Mouse (Mus musculus): Measurements from ENCODE around the gene Plxdc1. TPM values are rescaled to one million over a fixed set of nuclear protein-coding genes. Genes with fewer than 3 reads are reported as not detected.
"Not testable (repeated sequence)": the region's sequence is repeated elsewhere in the genome, so short reads cannot be mapped to it uniquely, and the experiment has no call there.

Plxdc1 gene
- total and polyA plus RNA-seq, 3 experiments: 0.03 to 0.11 TPM; not detected in 1

DNA sequence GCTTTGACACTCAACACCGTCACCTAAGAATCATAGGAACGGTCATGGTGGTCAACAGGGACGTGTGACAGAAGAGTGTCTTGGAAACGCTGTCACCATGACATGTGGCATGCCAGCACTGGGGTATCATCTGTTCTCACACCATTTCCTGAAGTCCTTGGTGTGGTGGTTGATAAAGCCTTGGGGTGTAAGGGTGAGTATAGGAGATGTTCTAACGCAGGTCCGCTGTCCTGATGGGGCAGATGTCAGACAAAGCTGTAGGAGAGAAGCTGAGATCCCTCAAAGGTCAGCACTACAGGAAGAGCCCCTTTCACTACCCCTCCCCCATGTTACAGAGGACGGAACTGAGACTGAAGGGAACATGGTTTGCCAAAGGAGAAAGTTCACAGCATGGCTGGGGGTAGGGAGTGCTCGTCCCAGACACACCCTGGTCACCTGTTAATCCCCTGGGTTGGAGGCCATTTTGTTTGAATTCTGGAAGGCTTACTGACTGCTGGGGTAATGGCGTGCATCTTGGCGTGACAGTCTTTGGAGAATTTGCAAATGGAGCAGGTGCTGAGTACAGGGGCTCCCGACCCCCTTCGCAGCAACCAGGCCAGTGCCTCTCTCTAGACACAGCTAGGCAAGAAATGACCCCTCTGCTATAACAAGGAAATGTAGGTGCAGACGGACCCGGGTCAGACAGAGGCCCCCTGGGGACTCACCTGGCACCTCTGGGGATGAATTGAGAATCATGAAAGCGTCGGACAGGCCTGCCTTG lies 32.9 kb downstream of the Plxdc1 start:
- Histone ChIP-seq H3K9me3 (replicated peaks) (no peaks in the 10 kb centered on the region), H3K36me3 (replicated peaks) (peaks cover 33% of the 10 kb centered on the region), H3K4me1 (ENCODE audit: insufficient read depth, low read depth, low read length) (peaks cover 67% of the 10 kb centered on the region), H3K27me3 (ENCODE audit: insufficient read depth, low read length) (no peaks in the 10 kb centered on the region), H3K4me3 (ENCODE audit: low read depth, low read length) (no peak overlapping the region; the same call in 1 of the 2 replicates)
- no peak for TF ChIP-seq GATA2 (IDR thresholded peaks at IDR 0.05; ENCODE audit: borderline replicate concordance, low read depth, low read length)
- no peak for DNase-seq (ENCODE audit: low spot score)
- no peak for ATAC-seq (ENCODE audit: extremely low read depth, insufficient number of reproducible peaks, low FRiP score, poor library complexity, severe bottlenecking)

DNA sequence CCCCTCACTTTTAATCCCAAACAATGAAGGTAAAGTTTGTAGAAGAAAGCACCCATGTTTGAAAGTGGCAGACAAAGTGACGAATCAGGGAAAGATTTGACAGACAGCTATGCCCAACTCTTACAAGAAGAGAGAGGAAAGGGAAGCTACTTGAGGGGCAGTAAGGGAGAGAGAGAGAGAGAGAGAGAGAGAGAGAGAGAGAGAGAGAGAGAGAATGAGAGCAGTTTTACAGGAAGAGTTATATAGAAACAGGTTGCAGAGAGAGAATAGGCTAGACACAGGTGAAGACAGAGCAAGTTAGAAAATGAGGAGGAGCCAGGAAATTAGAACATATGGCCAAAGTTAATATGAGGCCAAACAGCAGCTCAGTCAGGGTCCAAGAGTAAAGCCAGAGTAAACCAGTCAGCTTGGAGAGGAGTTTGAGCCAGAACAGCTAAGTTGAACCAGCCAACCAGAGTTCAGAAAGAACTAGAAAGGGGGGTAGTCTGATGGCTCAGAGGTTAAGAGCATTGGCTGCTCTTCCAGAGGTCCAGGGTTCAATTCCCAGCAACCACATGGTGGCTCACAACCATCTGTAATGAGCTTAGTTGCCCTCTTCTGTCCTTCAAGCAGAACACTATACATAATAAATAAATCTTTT lies 33.8 kb downstream of the Plxdc1 start:
- Histone ChIP-seq H3K4me1 (ENCODE audit: insufficient read depth, low read depth, low read length) (peaks cover 69% of the 10 kb centered on the region), H3K27me3 (ENCODE audit: insufficient read depth, low read length) (no peaks in the 10 kb centered on the region), H3K9me3 (replicated peaks) (no peaks in the 10 kb centered on the region), H3K36me3 (replicated peaks) (peaks cover 33% of the 10 kb centered on the region), H3K4me3 (ENCODE audit: low read depth, low read length) (no peak overlapping the region)
- TF ChIP-seq POLR2AphosphoS5 (IDR thresholded peaks at IDR 0.05; ENCODE audit: insufficient replicate concordance, low read depth, low read length): no peak
- no peak for TF ChIP-seq CTCF (IDR thresholded peaks at IDR 0.05; ENCODE audit: low read depth, low read length)
- TF ChIP-seq GATA2 (IDR thresholded peaks at IDR 0.05; ENCODE audit: borderline replicate concordance, low read depth, low read length): no peak
- TF ChIP-seq TAL1 (conservative IDR thresholded peaks at IDR 0.05; ENCODE audit: low read depth, low read length): no peak
- no peak for TF ChIP-seq GATA1 (IDR thresholded peaks at IDR 0.05; ENCODE audit: borderline replicate concordance, low read length)
- DNase-seq (ENCODE audit: low spot score) (no peak), ATAC-seq (ENCODE audit: extremely low read depth, insufficient number of reproducible peaks, low FRiP score, poor library complexity, severe bottlenecking) (no peak)

DNA sequence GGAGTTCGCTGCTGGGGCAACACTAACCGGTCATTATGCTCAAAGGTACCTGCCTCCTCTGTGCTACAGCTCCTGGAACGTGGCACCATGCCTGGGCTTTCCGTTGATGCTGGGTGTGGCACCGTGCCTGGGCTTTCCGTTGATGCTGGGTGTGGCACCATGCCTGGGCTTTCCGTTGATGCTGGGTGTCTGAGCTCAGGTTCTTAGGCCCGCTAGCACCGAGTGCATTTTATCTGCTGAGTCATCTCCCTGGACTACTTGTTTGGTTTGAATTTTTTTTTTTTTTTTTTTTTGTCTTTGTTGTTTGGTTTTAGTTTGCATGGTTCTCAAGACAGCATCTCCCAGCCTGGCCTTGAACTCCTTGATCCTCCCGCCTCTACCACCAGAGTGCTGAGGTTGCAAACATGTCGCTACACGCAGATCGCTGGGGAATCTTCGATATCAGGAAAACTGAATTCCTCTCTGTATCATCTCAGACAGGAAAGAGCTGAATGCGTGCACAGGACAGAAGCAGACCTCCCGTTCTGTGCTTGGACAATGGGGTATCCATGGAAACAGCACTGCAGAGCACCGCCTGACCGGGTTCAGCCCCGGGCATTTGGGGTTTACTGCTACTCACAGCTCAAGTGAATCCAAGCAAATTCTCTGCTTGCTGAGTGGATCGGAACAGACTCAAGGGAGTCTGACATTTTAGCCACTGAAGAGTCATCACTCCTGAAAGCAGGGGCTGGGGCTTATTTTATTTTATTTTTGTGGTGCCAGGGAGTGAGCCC lies 36.4 kb downstream of the Plxdc1 start:
- H3K36me3 ChIP-seq (replicated peaks): peaks cover 37% of the 10 kb centered on the region
- H3K27me3 ChIP-seq (ENCODE audit: insufficient read depth, low read length): no peaks in the 10 kb centered on the region
- peak; percentile 60 for ATAC-seq (ENCODE audit: extremely low read depth, insufficient number of reproducible peaks, low FRiP score, poor library complexity, severe bottlenecking)
- no peak for TF ChIP-seq POLR2AphosphoS5 (IDR thresholded peaks at IDR 0.05; ENCODE audit: insufficient replicate concordance, low read depth, low read length)
- TF ChIP-seq TAL1 (conservative IDR thresholded peaks at IDR 0.05; ENCODE audit: low read depth, low read length): no peak
- H3K4me3 ChIP-seq (ENCODE audit: low read depth, low read length): peak overlapping the region; percentile 59; the same call in 1 of the 2 replicates
- no peaks in the 10 kb centered on the region for H3K9me3 ChIP-seq (replicated peaks)
- DNase-seq (ENCODE audit: low spot score): peak; percentile 36
- peaks cover 65% of the 10 kb centered on the region for H3K4me1 ChIP-seq (ENCODE audit: insufficient read depth, low read depth, low read length)

DNA sequence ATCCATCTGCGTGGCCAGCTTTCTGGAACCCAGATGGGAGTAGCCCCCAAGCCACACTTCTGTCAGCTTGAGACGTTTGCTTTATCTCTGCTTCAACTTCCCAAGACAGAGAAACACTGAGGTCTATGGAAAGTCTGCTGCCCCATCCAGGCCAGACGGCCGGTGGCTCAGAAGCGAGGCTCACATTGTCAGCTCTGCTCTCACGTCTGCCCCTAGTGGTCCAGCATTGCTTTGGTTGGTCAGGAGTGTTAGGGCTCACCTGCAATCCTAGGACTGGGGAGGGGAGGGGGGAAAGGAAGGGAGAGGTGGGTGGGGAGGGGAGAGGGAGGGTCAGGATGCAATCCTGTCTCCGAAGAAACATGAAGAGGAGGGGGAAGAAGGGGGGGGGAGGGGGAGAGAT lies 38.8 kb downstream of the Plxdc1 start:
- TF ChIP-seq GATA1 (IDR thresholded peaks at IDR 0.05; ENCODE audit: borderline replicate concordance, low read length) (no peak), TAL1 (conservative IDR thresholded peaks at IDR 0.05; ENCODE audit: low read depth, low read length) (no peak), GATA2 (IDR thresholded peaks at IDR 0.05; ENCODE audit: borderline replicate concordance, low read depth, low read length) (no peak), CTCF (IDR thresholded peaks at IDR 0.05; ENCODE audit: low read depth, low read length) (no peak), POLR2AphosphoS5 (IDR thresholded peaks at IDR 0.05; ENCODE audit: insufficient replicate concordance, low read depth, low read length) (no peak)
- Histone ChIP-seq H3K27me3 (ENCODE audit: insufficient read depth, low read length) (no peaks in the 10 kb centered on the region), H3K36me3 (replicated peaks) (peaks cover 29% of the 10 kb centered on the region), H3K4me3 (ENCODE audit: low read depth, low read length) (no peak overlapping the region), H3K4me1 (ENCODE audit: insufficient read depth, low read depth, low read length) (peaks cover 57% of the 10 kb centered on the region), H3K9me3 (replicated peaks) (no peaks in the 10 kb centered on the region)
- peak; percentile 47 for DNase-seq (ENCODE audit: low spot score)
- no peak for ATAC-seq (ENCODE audit: extremely low read depth, insufficient number of reproducible peaks, low FRiP score, poor library complexity, severe bottlenecking)

DNA sequence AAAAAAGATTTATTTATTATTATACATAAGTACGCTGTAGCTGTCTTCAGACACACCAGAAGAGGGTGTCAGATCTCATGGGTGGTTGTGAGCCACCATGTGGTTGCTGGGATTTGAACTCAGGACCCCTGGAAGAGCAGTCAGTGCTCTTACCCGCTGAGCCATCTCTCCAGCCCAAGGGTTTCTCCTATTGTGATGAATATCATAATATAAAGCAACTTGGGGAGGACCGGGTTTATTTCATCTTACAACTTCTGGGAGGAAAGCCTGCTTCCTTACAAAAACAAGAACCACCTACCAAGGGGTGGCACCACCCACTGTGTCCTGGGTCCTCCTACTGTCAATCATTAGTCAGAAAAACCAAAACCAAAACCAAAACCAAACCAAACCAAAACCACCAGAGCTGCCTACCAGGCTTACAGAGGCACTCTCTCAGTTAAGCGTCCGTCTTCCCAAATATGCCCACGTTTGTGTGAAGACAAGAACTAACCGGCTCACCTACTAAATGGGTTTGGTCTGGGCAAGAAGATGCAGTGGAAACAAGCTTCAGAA lies 40.4 kb downstream of the Plxdc1 start:
- H3K9me3 ChIP-seq (replicated peaks); ATAC-seq (ENCODE audit: extremely low read depth, insufficient number of reproducible peaks, low FRiP score, poor library complexity, severe bottlenecking); H3K4me3 ChIP-seq (ENCODE audit: low read depth, low read length); H3K27me3 ChIP-seq (ENCODE audit: insufficient read depth, low read length); DNase-seq (ENCODE audit: low spot score): not testable (repeated sequence)
- Histone ChIP-seq H3K36me3 (replicated peaks) (peaks cover 25% of the 10 kb centered on the region), H3K4me1 (ENCODE audit: insufficient read depth, low read depth, low read length) (peaks cover 53% of the 10 kb centered on the region)

DNA sequence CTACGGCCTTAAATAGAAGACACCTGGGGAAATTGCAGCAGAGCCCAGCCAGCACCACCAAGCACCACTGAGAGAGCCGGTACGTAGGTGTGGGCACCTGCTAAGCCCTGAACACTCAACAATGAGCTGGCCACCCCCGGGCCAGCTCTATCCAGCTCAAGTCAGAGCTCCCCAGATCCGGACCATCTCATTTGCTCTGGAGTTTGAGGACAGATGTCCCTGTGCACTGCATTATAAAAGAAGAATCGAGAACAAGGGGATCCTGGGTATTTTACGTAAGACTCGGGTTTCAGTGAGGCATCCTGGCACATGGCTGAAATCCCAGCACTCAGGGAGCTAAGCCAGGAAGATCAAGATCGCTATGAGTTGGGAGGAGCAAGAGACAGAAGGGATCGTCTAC lies 41.2 kb downstream of the Plxdc1 start:
- TF ChIP-seq GATA1 (IDR thresholded peaks at IDR 0.05; ENCODE audit: borderline replicate concordance, low read length) (no peak), TAL1 (conservative IDR thresholded peaks at IDR 0.05; ENCODE audit: low read depth, low read length) (no peak), GATA2 (IDR thresholded peaks at IDR 0.05; ENCODE audit: borderline replicate concordance, low read depth, low read length) (no peak), CTCF (IDR thresholded peaks at IDR 0.05; ENCODE audit: low read depth, low read length) (no peak), POLR2AphosphoS5 (IDR thresholded peaks at IDR 0.05; ENCODE audit: insufficient replicate concordance, low read depth, low read length) (no peak)
- no peaks in the 10 kb centered on the region for H3K9me3 ChIP-seq (replicated peaks)
- H3K4me3 ChIP-seq (ENCODE audit: low read depth, low read length): no peak overlapping the region
- no peak for DNase-seq (ENCODE audit: low spot score)
- H3K27me3 ChIP-seq (ENCODE audit: insufficient read depth, low read length): no peaks in the 10 kb centered on the region
- H3K36me3 ChIP-seq (replicated peaks): peaks cover 27% of the 10 kb centered on the region
- peaks cover 51% of the 10 kb centered on the region for H3K4me1 ChIP-seq (ENCODE audit: insufficient read depth, low read depth, low read length)
- no peak for ATAC-seq (ENCODE audit: extremely low read depth, insufficient number of reproducible peaks, low FRiP score, poor library complexity, severe bottlenecking)

Data from G1E (cell line).